Mouse (Mus musculus) liver, embryonic 11.5 days (tissue): ENCODE data around the gene Nfkb1. TPM values are rescaled to one million over a fixed set of nuclear protein-coding genes. Genes with fewer than 3 reads are reported as not detected.

Experiments used
- ATAC-seq: fragments of 200-750 bp; cut with Nextera tagmentation; replicated peaks from 2 replicates; pipeline ENCODE4 v1.8.0; 2017; ENCODE audit warnings: moderate number of reproducible peaks, mild to moderate bottlenecking, moderate TSS enrichment, moderate library complexity; ENCODE audit not compliant: low FRiP score
- DNase-seq: peaks from one replicate; pipeline ENCODE4 v3.0.0-alpha.2; 2017; ENCODE audit warnings: low spot score
- H3K27ac ChIP-seq: fragments of 300-500 bp; sonication (generic); 2 replicates; pipeline ENCODE4 v1.5.1; 2014; ENCODE audit warnings: mild to moderate bottlenecking, low read depth, low read length, control low read depth
- H3K27me3 ChIP-seq: fragments of 300-500 bp; sonication (generic); replicated peaks from 2 replicates; pipeline ENCODE4 v1.6.1; 2014; ENCODE audit warnings: low read length, mixed read lengths; ENCODE audit not compliant: control insufficient read depth, insufficient read depth
- H3K36me3 ChIP-seq: fragments of 300-500 bp; sonication (generic); 2 replicates; pipeline ENCODE4 v1.6.1; 2014; ENCODE audit warnings: mild to moderate bottlenecking, low read length, moderate library complexity, mixed read lengths; ENCODE audit not compliant: control insufficient read depth, insufficient read depth
- H3K4me1 ChIP-seq: fragments of 300-500 bp; sonication (generic); replicated peaks from 2 replicates; pipeline ENCODE4 v1.6.1; 2014; ENCODE audit warnings: low read length, mixed read lengths; ENCODE audit not compliant: control insufficient read depth, insufficient read depth
- H3K4me2 ChIP-seq: fragments of 300-500 bp; sonication (generic); 2 replicates; pipeline ENCODE4 v1.6.1; 2014; ENCODE audit warnings: mild to moderate bottlenecking, control low read depth, moderate library complexity
- H3K4me3 ChIP-seq: fragments of 300-500 bp; sonication (generic); 2 replicates; pipeline ENCODE4 v1.5.1; 2014; ENCODE audit warnings: low read depth, low read length, control low read depth
- H3K9ac ChIP-seq: fragments of 300-500 bp; sonication (generic); 2 replicates; pipeline ENCODE4 v1.6.1; 2014; ENCODE audit warnings: low read depth, low read length, control low read depth
- H3K9me3 ChIP-seq: fragments of 300-500 bp; sonication (generic); 2 replicates; pipeline ENCODE4 v1.6.1; 2016; ENCODE audit warnings: low read length, inconsistent platforms, mixed read lengths; ENCODE audit not compliant: control insufficient read depth
- WGBS: fragments of 180-500 bp; shearing (Covaris S2); extraction: QIAGEN DNeasy Blood & Tissue Kit; methylation state at CpG from one replicate; pipeline ENCODE4 v1.1.7; 2014; 5-methylcytosine and 5-hydroxymethylcytosine counted together
- polyA plus RNA-seq: library from polyadenylated mRNA; unstranded; fragments of >200 nt; fragmentation: Nextera tagmentation; extraction: Ambion mirVana; gene quantifications from 2 replicates; pipeline ENCODE4 v1.2.1, GENCODE M21; 2014

Gene Nfkb1
- polyA plus RNA-seq = 27.8 and 29.4 TPM in 2 replicates

GRCm38 (mm10) chr3:135691191-135692131 lies at the start of gene Nfkb1:
Nfkb1 (minus strand) TSS chr3:135691547.
- H3K4me1 ChIP-seq = peaks cover 28% of the 10 kb centered on the region

GRCm38 (mm10) chr3:135740711-135741110 lies 49.4 kb upstream of the Nfkb1 start:
- Histone ChIP-seq H3K4me2 (no peak overlapping the region), H3K9me3 (no peaks in the 10 kb centered on the region), H3K36me3 (no peaks in the 10 kb centered on the region), H3K4me3 (no peak overlapping the region), H3K9ac (no peak overlapping the region), H3K27me3 (no peaks in the 10 kb centered on the region), H3K27ac (no peak overlapping the region), H3K4me1 (no peaks in the 10 kb centered on the region)
- WGBS = 73% methylated on average over 8 of the region's 8 CpGs
- ATAC-seq = no peak
- DNase-seq = no peak

More at GRCm38 (mm10) chr3:135691191-135692131, at the start of gene Nfkb1:
- Histone ChIP-seq H3K4me3 (peak within 1 kb of the TSS; percentile 83), H3K9ac (peak within 1 kb of the TSS; percentile 88), H3K27me3 (no peaks in the 10 kb centered on the region), H3K36me3 (no peaks in the 10 kb centered on the region), H3K4me2 (peak within 1 kb of the TSS; percentile 82), H3K27ac (peak within 1 kb of the TSS; percentile 77), H3K9me3 (no peaks in the 10 kb centered on the region)
- WGBS = 2% methylated on average over 92 of the region's 102 CpGs
- peak; percentile 76 for ATAC-seq
- peak; percentile 77 for DNase-seq

- Histone ChIP-seq H3K36me3 (no peaks in the 10 kb centered on the region), H3K4me2 (no peak overlapping the region), H3K4me3 (no peak overlapping the region), H3K9me3 (no peaks in the 10 kb centered on the region), H3K27ac (no peak overlapping the region), H3K9ac (no peak overlapping the region), H3K27me3 (no peaks in the 10 kb centered on the region), H3K4me1 (no peaks in the 10 kb centered on the region)
- DNase-seq (no peak), ATAC-seq (no peak)
- WGBS = 76% methylated on average over 1 of the region's 1 CpGs
Observed at GRCm38 (mm10) chr3:135734736-135735135, 43.4 kb upstream of the Nfkb1 start.

DNA sequence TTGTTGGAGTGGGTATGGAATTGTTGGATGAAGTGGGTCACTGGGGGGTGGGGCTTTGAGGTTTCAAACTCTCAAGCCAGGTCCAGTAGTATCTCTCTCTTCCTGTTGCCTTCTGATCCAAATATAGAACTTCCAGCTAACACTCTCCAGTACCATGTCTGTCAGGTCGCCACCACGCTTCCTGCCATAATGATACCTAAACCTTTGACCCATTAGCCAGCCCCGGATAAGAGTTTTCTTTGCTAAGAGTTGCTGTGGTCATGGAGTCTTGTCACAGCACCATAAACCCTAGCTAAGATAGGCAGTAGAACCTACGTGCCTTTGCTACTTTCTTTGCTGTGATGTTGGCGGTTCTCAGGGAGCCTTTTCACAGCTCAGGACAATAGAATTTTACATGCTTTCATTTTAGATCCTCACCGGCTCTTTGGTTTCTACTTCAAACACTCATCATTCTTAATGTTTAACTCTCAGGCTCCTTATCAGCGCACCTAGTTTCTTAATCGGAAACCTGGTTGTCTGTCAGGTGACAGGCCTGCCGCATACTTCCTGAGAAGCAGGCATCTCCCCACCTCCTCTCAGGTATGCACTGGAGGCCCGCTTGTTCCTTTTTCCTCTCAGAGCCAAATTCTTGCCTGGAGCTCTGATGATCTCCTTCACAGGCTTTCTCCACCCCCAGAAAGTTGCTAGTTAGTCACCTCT lies 41.5 kb upstream of the Nfkb1 start:
- no peak for DNase-seq
- Histone ChIP-seq H3K27me3 (no peaks in the 10 kb centered on the region), H3K36me3 (no peaks in the 10 kb centered on the region), H3K9ac (no peak overlapping the region), H3K4me3 (no peak overlapping the region), H3K4me2 (no peak overlapping the region), H3K4me1 (no peaks in the 10 kb centered on the region), H3K27ac (no peak overlapping the region), H3K9me3 (no peaks in the 10 kb centered on the region)
- 78% methylated on average over 10 of the region's 10 CpGs for whole genome bisulfite sequencing
- no peak for ATAC-seq

- no peak overlapping the region for H3K4me3 ChIP-seq
- H3K4me1 ChIP-seq = peaks cover 3% of the 10 kb centered on the region; the same call in 1 of the 2 replicates
- no peak overlapping the region for H3K9ac ChIP-seq
- H3K27me3 ChIP-seq = no peaks in the 10 kb centered on the region
- H3K27ac ChIP-seq = no peak overlapping the region
- H3K9me3 ChIP-seq = no peaks in the 10 kb centered on the region
- DNase-seq (peak; percentile 71), ATAC-seq (peak; percentile 74)
- WGBS = 27% methylated on average over 17 of the region's 17 CpGs
- H3K36me3 ChIP-seq = no peaks in the 10 kb centered on the region
- no peak overlapping the region for H3K4me2 ChIP-seq
Observed at GRCm38 (mm10) chr3:135731292-135732047, 40.1 kb upstream of the Nfkb1 start.

DNA sequence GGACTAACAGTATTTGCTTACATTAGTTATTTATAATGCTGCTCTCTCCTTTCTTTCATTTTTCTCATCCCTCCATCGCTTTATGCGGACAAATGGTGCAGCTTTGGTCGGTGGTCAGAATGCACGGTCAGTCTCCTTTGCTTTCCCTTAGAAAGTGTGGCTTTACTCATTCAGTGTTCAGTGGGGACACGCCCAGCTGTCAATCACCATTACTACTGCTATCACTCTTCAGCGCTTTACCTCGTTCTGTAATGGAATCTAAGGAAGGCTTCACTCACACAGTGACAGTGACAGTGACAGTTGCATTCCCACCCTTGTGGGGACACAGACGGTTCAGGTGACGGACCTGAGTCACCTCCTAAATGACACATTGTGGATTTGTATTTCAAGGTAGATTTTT lies 39.4 kb upstream of the Nfkb1 start:
- Histone ChIP-seq H3K4me1 (peaks cover 5% of the 10 kb centered on the region; the same call in 1 of the 2 replicates), H3K4me2 (no peak overlapping the region), H3K36me3 (no peaks in the 10 kb centered on the region), H3K27ac (no peak overlapping the region), H3K4me3 (no peak overlapping the region), H3K27me3 (no peaks in the 10 kb centered on the region), H3K9me3 (no peaks in the 10 kb centered on the region), H3K9ac (no peak overlapping the region)
- DNase-seq = no peak
- 37% methylated on average over 9 of the region's 9 CpGs for WGBS
- ATAC-seq = peak; percentile 70

GRCm38 (mm10) chr3:135729575-135729974 lies 38.2 kb upstream of the Nfkb1 start:
- Histone ChIP-seq H3K4me1 (peaks cover 6% of the 10 kb centered on the region; the same call in 1 of the 2 replicates), H3K9me3 (no peaks in the 10 kb centered on the region), H3K36me3 (no peaks in the 10 kb centered on the region), H3K4me3 (no peak overlapping the region), H3K27ac (no peak overlapping the region), H3K27me3 (no peaks in the 10 kb centered on the region), H3K9ac (no peak overlapping the region), H3K4me2 (no peak overlapping the region)
- DNase-seq = no peak
- 81% methylated on average over 5 of the region's 5 CpGs for WGBS
- ATAC-seq = no peak

DNA sequence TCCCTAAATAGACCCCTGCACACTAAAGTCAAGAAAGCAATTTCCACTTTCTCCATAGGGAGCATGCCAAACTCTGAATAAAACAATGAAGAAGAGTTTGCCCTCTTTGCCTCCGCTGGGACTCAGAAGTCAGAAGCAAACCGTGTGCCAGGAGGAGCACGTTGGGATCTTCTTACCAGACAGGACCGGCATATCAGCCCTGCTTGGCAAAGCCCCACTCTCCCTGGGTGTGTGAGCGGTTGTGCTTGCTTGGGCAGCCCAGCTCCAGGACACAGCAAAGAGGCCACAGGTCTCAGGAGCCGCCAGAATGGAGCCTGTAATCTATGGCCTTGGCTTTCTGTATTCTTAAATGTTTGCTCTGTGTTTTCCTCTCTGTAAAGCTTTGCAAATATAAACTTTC lies 37.6 kb upstream of the Nfkb1 start:
- no peak overlapping the region for H3K27ac ChIP-seq
- WGBS = 70% methylated on average over 6 of the region's 6 CpGs
- DNase-seq = no peak
- ATAC-seq = no peak
- no peaks in the 10 kb centered on the region for H3K36me3 ChIP-seq
- no peak overlapping the region for H3K9ac ChIP-seq
- H3K4me2 ChIP-seq = no peak overlapping the region
- H3K4me3 ChIP-seq = no peak overlapping the region
- H3K4me1 ChIP-seq = peaks cover 6% of the 10 kb centered on the region; the same call in 1 of the 2 replicates
- no peaks in the 10 kb centered on the region for H3K27me3 ChIP-seq
- no peaks in the 10 kb centered on the region for H3K9me3 ChIP-seq
